Mouse (Mus musculus) c-Kit-positive CD71-positive TER-119-negative erythroid progenitor cells, embryonic 14.5 days (primary cell): ENCODE measurements around the gene Tshz2.
A peak's percentile ranks its signal among the peaks of the same experiment; 100 is the strongest.

Experiments
- DNase-seq: peaks from one replicate; pipeline ENCODE4 v3.0.0-alpha.2; 2013; ENCODE audit warnings: low read depth

The Tshz2 gene

GRCm38 (mm10) chr2:170048831-170049230 lies 416.0 kb downstream of the Tshz2 start:
- DNase-seq: no peak

- no peak for DNase-seq
Observed at GRCm38 (mm10) chr2:170050651-170051050, 417.8 kb downstream of the Tshz2 start.

GRCm38 (mm10) chr2:170051441-170051840 lies 418.6 kb downstream of the Tshz2 start:
- DNase-seq: no peak

- no peak for DNase-seq
Observed at GRCm38 (mm10) chr2:170054943-170055342, 422.1 kb downstream of the Tshz2 start.

- peak; percentile 40 for DNase-seq
Observed at GRCm38 (mm10) chr2:170055413-170055812, 422.6 kb downstream of the Tshz2 start.

- DNase-seq: no peak
Observed at GRCm38 (mm10) chr2:170058774-170059173, 426.0 kb downstream of the Tshz2 start.

GRCm38 (mm10) chr2:170060066-170060465 lies 427.3 kb downstream of the Tshz2 start:
- DNase-seq: peak; percentile 36

- no peak for DNase-seq
Observed at GRCm38 (mm10) chr2:170062378-170062777, 429.6 kb downstream of the Tshz2 start.

GRCm38 (mm10) chr2:170069976-170070375 lies 437.2 kb downstream of the Tshz2 start:
- DNase-seq: no peak

GRCm38 (mm10) chr2:170070641-170071241 lies 437.9 kb downstream of the Tshz2 start:
- no peak for DNase-seq

GRCm38 (mm10) chr2:170076941-170077490 lies 444.2 kb downstream of the Tshz2 start:
- DNase-seq: no peak

GRCm38 (mm10) chr2:170078041-170078440 lies 445.2 kb downstream of the Tshz2 start:
- DNase-seq: no peak

- no peak for DNase-seq
Observed at GRCm38 (mm10) chr2:170078442-170079017, 445.7 kb downstream of the Tshz2 start.

- DNase-seq: no peak
Observed at GRCm38 (mm10) chr2:170091563-170092443, 459.0 kb downstream of the Tshz2 start.

GRCm38 (mm10) chr2:170094220-170094619 lies 461.4 kb downstream of the Tshz2 start:
- DNase-seq: no peak

- no peak for DNase-seq
Observed at GRCm38 (mm10) chr2:170094871-170095270, 462.1 kb downstream of the Tshz2 start.

- peak; percentile 78 for DNase-seq
Observed at GRCm38 (mm10) chr2:170101132-170101531, 468.3 kb downstream of the Tshz2 start.

- DNase-seq: no peak
Observed at GRCm38 (mm10) chr2:170101932-170102331, 469.1 kb downstream of the Tshz2 start.

- no peak for DNase-seq
Observed at GRCm38 (mm10) chr2:170103341-170103740, 470.5 kb downstream of the Tshz2 start.

- DNase-seq: peak; percentile 50
Observed at GRCm38 (mm10) chr2:170103852-170104251, 471.0 kb downstream of the Tshz2 start.

- no peak for DNase-seq
Observed at GRCm38 (mm10) chr2:170104396-170104795, 471.6 kb downstream of the Tshz2 start.

GRCm38 (mm10) chr2:170106000-170106399 lies 473.2 kb downstream of the Tshz2 start:
- no peak for DNase-seq

- no peak for DNase-seq
Observed at GRCm38 (mm10) chr2:170107791-170108190, 475.0 kb downstream of the Tshz2 start.
